Mouse (Mus musculus): ENCODE measurements around the gene Tvp23b.
A peak's percentile ranks its signal among the peaks of the same experiment; 100 is the strongest.

Tvp23b gene

GRCm38 (mm10) chr11:62879220-62880048 is at the start of gene Tvp23b:
Gene Tvp23b, plus strand, starts transcription at chr11:62879455.
- DNase-seq (ENCODE audit: low spot score in 2 of 2), result peak; percentile 97 to 100

GRCm38 (mm10) chr11:62830387-62830786 is 48.9 kb upstream of the Tvp23b start:
- no peak for DNase-seq (ENCODE audit: low spot score in 2 of 2)

- no peak for DNase-seq (ENCODE audit: low spot score in 2 of 2)
These were observed 47.3 kb upstream of the Tvp23b start for GRCm38 (mm10) chr11:62831906-62832305.

- DNase-seq (ENCODE audit: low spot score in 2 of 2), result no peak
These were observed 34.7 kb upstream of the Tvp23b start for GRCm38 (mm10) chr11:62844562-62844961.

- no peak for DNase-seq (ENCODE audit: low spot score in 2 of 2)
These were observed 33.5 kb upstream of the Tvp23b start for GRCm38 (mm10) chr11:62845730-62846129.

- peak; percentile 17 to 20 for DNase-seq (ENCODE audit: low spot score in 2 of 2)
These were observed 32.1 kb upstream of the Tvp23b start, which contains the start of gene Fbxw10 for GRCm38 (mm10) chr11:62846961-62847654. Gene Fbxw10, plus strand, starts transcription at chr11:62847069.

GRCm38 (mm10) chr11:62847655-62848191 is 31.5 kb upstream of the Tvp23b start:
- DNase-seq (ENCODE audit: low spot score in 2 of 2), result no peak

- no peak for DNase-seq (ENCODE audit: low spot score in 2 of 2)
These were observed 31.0 kb upstream of the Tvp23b start for GRCm38 (mm10) chr11:62848301-62848700.

GRCm38 (mm10) chr11:62851199-62851598 is 28.1 kb upstream of the Tvp23b start:
- no peak for DNase-seq (ENCODE audit: low spot score in 2 of 2)

GRCm38 (mm10) chr11:62853334-62853733 is 25.9 kb upstream of the Tvp23b start:
- no peak for DNase-seq (ENCODE audit: low spot score in 2 of 2)

- no peak for DNase-seq (ENCODE audit: low spot score in 2 of 2)
These were observed 13.7 kb upstream of the Tvp23b start for GRCm38 (mm10) chr11:62865562-62865961.

GRCm38 (mm10) chr11:62866685-62867084 is 12.6 kb upstream of the Tvp23b start:
- no peak for DNase-seq (ENCODE audit: low spot score in 2 of 2)

- DNase-seq (ENCODE audit: low spot score in 2 of 2), result no peak
These were observed 10.1 kb upstream of the Tvp23b start for GRCm38 (mm10) chr11:62869201-62869600.

GRCm38 (mm10) chr11:62869715-62870371 is 9.4 kb upstream of the Tvp23b start:
- DNase-seq (ENCODE audit: low spot score in 2 of 2), result no peak

GRCm38 (mm10) chr11:62873479-62873878 is 5.8 kb upstream of the Tvp23b start:
- no peak for DNase-seq (ENCODE audit: low spot score in 2 of 2)

- DNase-seq (ENCODE audit: low spot score in 2 of 2), result no peak
These were observed 3.6 kb upstream of the Tvp23b start for GRCm38 (mm10) chr11:62875696-62876095.

GRCm38 (mm10) chr11:62876445-62876844 is 2.8 kb upstream of the Tvp23b start:
- no peak for DNase-seq (ENCODE audit: low spot score in 2 of 2)

GRCm38 (mm10) chr11:62877391-62877790 is 1.9 kb upstream of the Tvp23b start:
- no peak for DNase-seq (ENCODE audit: low spot score in 2 of 2)

- DNase-seq (ENCODE audit: low spot score in 2 of 2), result no peak
These were observed 527 bp upstream of the Tvp23b start for GRCm38 (mm10) chr11:62878728-62879127.

GRCm38 (mm10) chr11:62883407-62883806 is 4.2 kb downstream of the Tvp23b start:
- no peak for DNase-seq (ENCODE audit: low spot score in 2 of 2)

GRCm38 (mm10) chr11:62885323-62885722 is 6.1 kb downstream of the Tvp23b start:
- no peak for DNase-seq (ENCODE audit: low spot score in 2 of 2)

GRCm38 (mm10) chr11:62890796-62891195 is 11.5 kb downstream of the Tvp23b start:
- DNase-seq (ENCODE audit: low spot score in 2 of 2), result no peak
